Mouse (Mus musculus) adrenal gland, postnatal 25 days (tissue): ENCODE measurements around the gene Cenpv. TPM values are rescaled to one million over a fixed set of nuclear protein-coding genes. Genes with fewer than 3 reads are reported as not detected.
"Not testable (repeated sequence)": the region's sequence is repeated elsewhere in the genome, so short reads cannot be mapped to it uniquely, and the experiment has no call there.

Experiments
- DNase-seq: peaks from one replicate; pipeline ENCODE4 v3.0.0; 2021; ENCODE audit warnings: mixed read lengths
- total RNA-seq: library from RNA; stranded (reverse); gene quantifications from 2 replicates; pipeline ENCODE4 v1.2.3, GENCODE M21; 2021

Cenpv gene
- total RNA-seq, 1 experiment from 2014 or later, result 44.4 TPM

DNA sequence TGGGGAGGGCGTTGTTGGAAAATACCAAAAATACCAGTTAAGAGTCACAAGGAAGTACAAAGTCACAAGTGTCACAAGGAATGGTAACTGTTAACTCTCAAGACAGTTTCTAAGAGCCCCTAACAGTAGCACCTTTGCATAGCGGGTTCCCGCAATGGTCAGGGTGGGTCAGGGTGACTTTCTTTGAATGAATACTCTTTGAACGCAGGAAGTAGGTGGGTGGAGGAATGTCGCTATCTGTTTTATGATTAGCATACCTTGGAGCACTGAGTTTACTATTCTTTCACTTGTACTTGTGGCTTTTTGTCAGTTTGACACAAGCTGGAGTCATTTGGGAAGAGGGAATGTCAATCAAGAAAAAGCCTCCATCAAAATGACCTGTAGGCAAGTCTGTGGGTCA is 30.2 kb downstream of the Cenpv start:
- DNase-seq, result not testable (repeated sequence)

- DNase-seq, result not testable (repeated sequence)
Measured at GRCm38 (mm10) chr11:62508365-62508764, 30.7 kb downstream of the Cenpv start.

GRCm38 (mm10) chr11:62507683-62508082 is 31.4 kb downstream of the Cenpv start:
- no peak for DNase-seq

- no peak for DNase-seq
Measured at GRCm38 (mm10) chr11:62500529-62500928, 38.5 kb downstream of the Cenpv start.

DNA sequence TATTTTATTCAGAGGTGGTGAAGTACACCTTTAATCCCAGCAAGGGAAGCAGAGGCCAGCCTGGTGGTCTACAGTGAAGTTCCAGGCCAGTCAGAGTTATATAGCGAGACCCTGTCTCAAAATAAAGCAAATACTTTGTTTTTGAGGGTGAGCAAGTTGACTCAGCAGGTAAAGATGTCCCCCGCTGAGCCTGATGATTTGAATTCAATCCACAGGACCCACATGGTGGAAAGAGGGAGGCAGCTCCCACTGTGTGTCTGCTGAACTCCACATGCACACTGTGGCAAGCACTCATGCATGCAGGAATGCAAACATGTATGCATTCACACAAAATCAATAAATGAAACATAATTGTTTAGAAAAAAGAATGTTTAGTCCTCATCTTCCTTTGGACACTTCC is 40.3 kb downstream of the Cenpv start:
- no peak for DNase-seq

GRCm38 (mm10) chr11:62497181-62497580 is 41.9 kb downstream of the Cenpv start:
- no peak for DNase-seq

GRCm38 (mm10) chr11:62496151-62496715 is 42.8 kb downstream of the Cenpv start:
- peak; percentile 28 for DNase-seq

GRCm38 (mm10) chr11:62495276-62495801 is 43.7 kb downstream of the Cenpv start:
- DNase-seq, result peak; percentile 47

GRCm38 (mm10) chr11:62494754-62495275 is 44.2 kb downstream of the Cenpv start:
- DNase-seq, result peak; percentile 28

- no peak for DNase-seq
Measured at GRCm38 (mm10) chr11:62493701-62494100, 45.4 kb downstream of the Cenpv start.

DNA sequence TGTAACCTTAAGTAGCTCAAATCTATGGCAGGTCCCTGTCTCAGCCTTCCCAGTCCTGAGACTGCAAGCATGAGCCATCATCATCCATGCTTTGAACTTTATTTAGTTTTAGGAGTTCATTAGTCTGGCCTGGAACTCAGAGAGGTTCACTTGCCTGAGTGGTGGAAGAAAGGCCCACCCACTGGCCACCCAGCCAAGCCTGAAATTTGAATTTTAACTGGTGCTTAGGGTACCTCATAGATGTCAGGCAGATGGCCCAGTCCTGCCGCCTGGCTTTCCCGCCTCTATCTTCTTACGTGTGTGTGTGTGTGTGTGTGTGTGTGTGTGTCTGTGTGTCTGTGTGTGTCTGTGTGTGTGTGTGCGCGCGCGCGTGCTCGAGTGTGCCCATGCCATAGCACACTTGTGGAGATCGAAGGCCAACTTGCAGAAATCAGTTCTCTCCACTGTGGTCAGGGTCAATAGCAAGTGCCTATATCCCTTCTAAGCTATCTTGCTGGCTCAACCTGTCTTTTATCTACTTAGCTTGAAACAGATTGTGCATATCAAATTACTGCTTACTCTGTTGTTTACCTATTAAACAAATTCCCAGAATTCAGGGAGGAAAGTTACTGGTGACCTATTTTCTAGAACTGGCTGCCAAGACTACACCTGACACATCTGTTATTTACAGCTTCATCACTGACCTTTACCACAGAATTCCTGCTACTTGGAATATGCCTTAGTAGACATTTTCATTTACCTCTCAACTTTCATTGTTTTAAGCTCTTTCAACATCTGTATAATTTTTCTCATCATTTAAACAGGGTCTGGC is 51.3 kb downstream of the Cenpv start:
- no peak for DNase-seq

GRCm38 (mm10) chr11:62486949-62487348 is 52.1 kb downstream of the Cenpv start:
- no peak for DNase-seq

DNA sequence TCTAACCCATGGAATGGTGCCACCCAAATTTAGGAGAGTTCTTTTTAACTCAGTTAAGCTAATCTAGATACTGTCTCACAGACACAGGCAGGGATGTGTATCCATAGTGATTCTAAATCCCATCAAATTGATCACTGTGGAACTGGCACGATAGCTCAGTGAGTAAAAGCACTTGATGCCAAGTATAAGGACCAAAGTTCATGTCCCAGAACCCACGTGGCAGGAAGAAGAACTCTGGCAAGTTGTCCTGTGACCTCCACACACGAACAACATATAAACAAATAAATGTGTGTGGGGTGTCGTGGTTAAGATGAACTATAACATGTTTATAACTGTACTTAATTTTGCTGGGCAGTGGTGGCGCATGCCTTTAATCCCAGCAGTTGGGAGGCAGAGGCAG is 59.5 kb downstream of the Cenpv start:
- no peak for DNase-seq

DNA sequence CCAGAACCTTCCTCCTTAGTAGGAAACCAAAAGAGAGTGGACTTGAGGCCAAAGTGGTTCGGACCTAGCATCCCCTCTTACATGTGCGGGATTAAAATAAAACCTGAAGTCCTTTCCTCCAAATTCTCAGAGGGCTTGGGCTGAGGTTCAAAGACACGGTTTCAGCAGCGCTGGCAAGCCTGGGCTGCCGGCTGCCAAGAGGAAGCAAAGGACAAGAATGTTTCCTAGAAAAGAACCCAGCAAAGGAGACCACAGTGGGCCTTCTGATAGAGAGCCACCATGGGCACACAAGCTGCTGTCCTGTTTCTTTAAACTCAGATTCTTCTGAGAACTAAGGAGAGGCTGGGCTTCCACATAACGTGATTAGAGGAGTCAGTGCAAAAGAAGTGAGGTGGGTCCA is 60.1 kb downstream of the Cenpv start:
- no peak for DNase-seq

GRCm38 (mm10) chr11:62476156-62476555 is 62.9 kb downstream of the Cenpv start:
- peak; percentile 36 for DNase-seq

Other genes starting within 250 kb of the Cenpv start
- 7.9 and 12.0 TPM in 2 replicates for gene Pigl, start 80.8 kb downstream of the Cenpv start, total RNA-seq
- 241 and 268 TPM in 2 replicates for gene Ncor1, start 80.7 kb downstream of the Cenpv start, total RNA-seq
- gene Ubb, start 11.9 kb upstream of the Cenpv start, total RNA-seq, result 1,162 and 1,405 TPM in 2 replicates
- 1.6 and 1.9 TPM in 2 replicates for gene Trpv2, start 35.2 kb upstream of the Cenpv start, total RNA-seq
- 37.2 and 44.9 TPM in 2 replicates for gene Lrrc75a, start 109.3 kb upstream of the Cenpv start, total RNA-seq
- 35.7 and 49.0 TPM in 2 replicates for gene Mmgt2, start 109.4 kb upstream of the Cenpv start, total RNA-seq
- gene Zfp287, start 192.6 kb upstream of the Cenpv start, total RNA-seq, result 4.4 and 5.4 TPM in 2 replicates
- gene Gm10428, start 213.8 kb upstream of the Cenpv start, total RNA-seq, result not detected in 2 replicates